Mouse (Mus musculus) limb, embryonic 14.5 days (tissue): Measurements from ENCODE around the gene A530016L24Rik. TPM values are rescaled to one million over a fixed set of nuclear protein-coding genes. Genes with fewer than 3 reads are reported as not detected.

Source experiments
- ATAC-seq: fragments of 200-750 bp; cut with Nextera tagmentation; 2 replicates; pipeline ENCODE4 v1.8.0; 2017; ENCODE audit warnings: low read depth, moderate number of reproducible peaks, moderate TSS enrichment; ENCODE audit not compliant: low FRiP score
- DNase-seq: peaks from one replicate; pipeline ENCODE4 v3.0.0-alpha.2; 2015; ENCODE audit warnings: low spot score
- H3K27ac ChIP-seq: fragments of 300-500 bp; sonication (generic); replicated peaks from 2 replicates; pipeline ENCODE4 v1.5.1; 2014; ENCODE audit warnings: low read depth, mild to moderate bottlenecking, low read length, moderate library complexity, mixed read lengths
- H3K27me3 ChIP-seq: fragments of 300-500 bp; sonication (generic); 2 replicates; pipeline ENCODE4 v1.6.1; 2014; ENCODE audit warnings: low read length, mixed read lengths; ENCODE audit not compliant: control insufficient read depth, insufficient read depth
- H3K36me3 ChIP-seq: fragments of 300-500 bp; sonication (generic); 2 replicates; pipeline ENCODE4 v1.6.1; 2014; ENCODE audit warnings: mild to moderate bottlenecking, low read length, moderate library complexity, mixed read lengths; ENCODE audit not compliant: control insufficient read depth, insufficient read depth
- H3K4me1 ChIP-seq: fragments of 300-500 bp; sonication (generic); 2 replicates; pipeline ENCODE4 v1.6.1; 2014; ENCODE audit warnings: antibody characterized with exemption, low read length, mixed read lengths; ENCODE audit not compliant: control insufficient read depth, insufficient read depth
- H3K4me2 ChIP-seq: fragments of 300-500 bp; sonication (generic); replicated peaks from 2 replicates; pipeline ENCODE4 v1.6.1; 2014; ENCODE audit warnings: low read depth, mild to moderate bottlenecking, low read length, moderate library complexity; ENCODE audit not compliant: severe bottlenecking
- H3K4me3 ChIP-seq: fragments of 300-500 bp; sonication (generic); replicated peaks from 2 replicates; pipeline ENCODE4 v1.5.1; 2014; ENCODE audit warnings: low read length
- H3K9ac ChIP-seq: fragments of 300-500 bp; sonication (generic); 2 replicates; pipeline ENCODE4 v1.6.1; 2014; ENCODE audit warnings: mild to moderate bottlenecking, low read depth, low read length, moderate library complexity; ENCODE audit not compliant: severe bottlenecking
- H3K9me3 ChIP-seq: fragments of 300-500 bp; sonication (generic); 2 replicates; pipeline ENCODE4 v1.6.1; 2016; ENCODE audit warnings: low read length; ENCODE audit not compliant: control insufficient read depth
- POLR2A ChIP-seq: fragments of 200-500 bp; IDR thresholded peaks from 2 replicates; pipeline ENCODE4 v1.8.0; 2012; ENCODE audit warnings: inconsistent platforms, mild to moderate bottlenecking, moderate library complexity, borderline replicate concordance; ENCODE audit not compliant: insufficient read depth, insufficient read length; ENCODE audit errors: extremely low read depth
- WGBS: fragments of 180-500 bp; shearing (Covaris S2); extraction: QIAGEN DNeasy Blood & Tissue Kit; methylation state at CpG from one replicate; pipeline ENCODE4 v1.1.7; 2014; 5-methylcytosine and 5-hydroxymethylcytosine counted together
- polyA plus RNA-seq, 2 experiments: library from polyadenylated mRNA; depleted of rRNA in 1 of 2; stranded (reverse) in 1 of 2; unstranded in 1 of 2; fragments of >200 nt; fragmentation: Nextera tagmentation in 1 of 2; extraction: Ambion mirVana in 1 of 2; gene quantifications; 2 replicates each; pipeline versions ENCODE4 v1.2.1 to v1.2.3; 2012 to 2014

Gene A530016L24Rik
- polyA plus RNA-seq, 2 experiments: 0.47 to 0.87 TPM

DNA sequence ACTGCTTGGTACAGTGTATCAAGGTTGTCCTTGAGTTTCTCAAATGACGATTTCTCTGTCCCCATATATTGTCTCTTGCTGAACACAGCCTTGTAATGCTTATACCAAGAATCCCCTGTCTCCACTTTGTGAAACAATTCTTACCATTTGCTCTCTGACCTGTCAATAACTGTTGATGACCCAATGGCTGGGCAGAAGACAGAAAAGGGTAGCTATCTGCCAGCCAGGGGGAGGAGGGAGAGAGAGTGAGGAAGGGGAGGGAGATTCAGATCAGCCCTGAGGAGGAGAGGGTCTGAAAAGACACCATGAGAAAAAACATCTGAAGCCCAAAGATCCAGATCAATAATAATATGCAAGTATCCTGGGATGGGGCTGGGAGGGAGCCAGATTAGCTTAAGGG, 37.9 kb upstream of the A530016L24Rik start:
- no peak for DNase-seq
- H3K4me1 ChIP-seq: 0 out of 2 replicates have a peak, but pooled peaks cover 2% of the 10 kb centered on the region
- no peaks in the 10 kb centered on the region for H3K36me3 ChIP-seq
- no peaks in the 10 kb centered on the region for H3K27me3 ChIP-seq
- TF ChIP-seq POLR2A: no peak
- no peak for ATAC-seq
- no peak overlapping the region for H3K4me2 ChIP-seq
- 78% methylated on average over 1 of the region's 1 CpGs for WGBS
- H3K4me3 ChIP-seq: no peak overlapping the region
- H3K27ac ChIP-seq: no peak overlapping the region
- H3K9ac ChIP-seq: no peak overlapping the region
- H3K9me3 ChIP-seq: peaks cover 6% of the 10 kb centered on the region

DNA sequence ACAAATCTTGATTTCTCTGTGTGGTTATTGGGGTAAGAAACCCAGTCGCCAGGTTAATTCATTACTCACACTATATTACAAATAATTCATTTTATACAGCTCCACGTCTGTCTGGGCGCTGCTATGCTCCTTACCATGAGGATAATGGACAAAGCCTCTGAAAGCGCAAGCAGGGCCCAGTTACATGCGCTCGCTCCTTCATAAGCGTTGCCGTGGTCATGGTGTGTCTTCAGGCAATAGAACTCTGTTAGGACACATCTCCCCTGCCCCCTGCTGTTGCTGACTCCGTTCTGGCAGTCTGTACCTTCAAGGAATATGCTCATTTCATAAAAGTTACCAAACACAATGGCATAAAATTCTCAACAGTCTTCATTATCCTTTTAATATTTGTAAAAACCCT, 37.4 kb upstream of the A530016L24Rik start:
- H3K4me1 ChIP-seq: 0 out of 2 replicates have a peak, but pooled peaks cover 2% of the 10 kb centered on the region
- WGBS: 75% methylated on average over 9 of the region's 9 CpGs
- H3K27me3 ChIP-seq: no peaks in the 10 kb centered on the region
- no peak overlapping the region for H3K4me3 ChIP-seq
- TF ChIP-seq POLR2A: no peak
- no peak for DNase-seq
- no peak overlapping the region for H3K27ac ChIP-seq
- ATAC-seq: no peak
- no peaks in the 10 kb centered on the region for H3K36me3 ChIP-seq
- H3K9me3 ChIP-seq: peaks cover 5% of the 10 kb centered on the region
- no peak overlapping the region for H3K4me2 ChIP-seq
- H3K9ac ChIP-seq: no peak overlapping the region

DNA sequence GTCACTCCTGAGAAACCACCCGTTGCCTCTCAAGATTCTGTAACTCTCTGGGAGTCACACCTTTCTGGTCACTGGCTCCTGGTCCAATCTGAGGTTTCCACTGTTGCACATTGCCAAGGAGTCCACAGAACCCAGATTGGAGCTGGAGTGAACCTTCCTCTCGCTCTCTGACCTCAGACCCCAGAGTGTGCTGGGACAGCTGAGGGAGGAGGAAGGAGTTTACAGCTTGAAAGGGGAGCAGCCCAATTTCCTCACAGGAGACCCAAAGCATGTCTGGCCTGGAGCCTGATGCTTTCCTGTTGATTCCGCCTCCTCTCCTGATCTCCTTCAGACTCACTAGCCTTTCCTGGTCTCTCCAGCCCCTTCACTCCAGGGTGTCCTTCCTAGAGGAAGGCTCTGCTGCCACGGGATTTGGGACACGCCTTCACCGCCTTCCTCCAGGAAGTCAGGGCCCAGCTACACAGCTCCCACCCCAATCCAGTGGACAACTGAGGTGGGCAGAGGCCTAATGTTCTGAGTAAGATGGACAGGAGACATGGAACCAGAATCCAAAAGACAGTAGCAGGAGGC, 33.0 kb upstream of the A530016L24Rik start:
- no peak for TF ChIP-seq POLR2A
- no peak overlapping the region for H3K4me3 ChIP-seq
- DNase-seq (no peak), ATAC-seq (no peak)
- WGBS: 66% methylated on average over 6 of the region's 6 CpGs
- H3K27ac ChIP-seq: no peak overlapping the region
- H3K4me1 ChIP-seq: no peaks in the 10 kb centered on the region
- H3K9me3 ChIP-seq: no peaks in the 10 kb centered on the region
- H3K9ac ChIP-seq: no peak overlapping the region
- H3K27me3 ChIP-seq: no peaks in the 10 kb centered on the region
- H3K36me3 ChIP-seq: no peaks in the 10 kb centered on the region
- no peak overlapping the region for H3K4me2 ChIP-seq

DNA sequence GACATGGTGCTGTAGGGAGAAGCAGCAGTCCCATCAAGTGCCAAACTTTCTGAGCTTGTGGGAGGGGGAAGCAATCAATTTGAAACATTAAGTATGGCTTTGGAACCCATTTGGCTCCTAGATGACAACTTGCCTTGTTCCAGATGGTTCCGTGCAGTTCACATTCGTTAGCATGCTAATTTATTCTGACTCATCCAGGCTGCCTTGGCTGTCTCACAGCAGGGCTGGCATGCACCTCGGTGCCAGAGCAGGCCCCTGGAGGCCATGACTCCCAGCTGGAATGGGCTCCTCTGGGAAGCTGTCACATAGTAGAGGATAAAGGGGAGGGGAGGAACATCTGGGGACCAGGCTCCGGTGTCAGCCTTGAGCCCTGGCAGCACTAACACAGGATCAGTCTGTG, 31.4 kb upstream of the A530016L24Rik start:
- 25% methylated on average over 4 of the region's 4 CpGs for WGBS
- no peak for TF ChIP-seq POLR2A
- H3K4me1 ChIP-seq: no peaks in the 10 kb centered on the region
- H3K9me3 ChIP-seq: no peaks in the 10 kb centered on the region
- no peak overlapping the region for H3K27ac ChIP-seq
- no peaks in the 10 kb centered on the region for H3K36me3 ChIP-seq
- no peak overlapping the region for H3K4me3 ChIP-seq
- DNase-seq: no peak
- H3K9ac ChIP-seq: no peak overlapping the region
- H3K4me2 ChIP-seq: no peak overlapping the region
- no peaks in the 10 kb centered on the region for H3K27me3 ChIP-seq
- ATAC-seq: no peak

DNA sequence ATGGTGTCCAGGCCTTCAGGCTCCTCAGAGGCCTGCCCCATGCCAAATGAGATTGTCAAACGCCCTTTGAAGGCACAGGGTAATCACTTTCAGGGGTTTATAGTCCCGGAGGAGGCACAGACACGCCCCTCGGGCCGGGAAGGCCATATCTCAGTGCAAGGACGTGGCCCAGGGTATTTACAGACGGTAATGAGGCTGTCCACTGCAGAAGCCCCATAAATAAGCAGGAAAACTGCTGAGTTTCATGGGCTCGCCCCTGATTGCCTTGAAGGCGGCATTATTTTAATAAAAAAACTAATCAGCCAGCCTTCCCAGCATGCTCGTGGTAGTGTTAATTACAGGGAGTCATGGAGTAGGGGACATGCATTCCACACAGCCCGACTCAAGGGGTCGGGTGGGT, 26.8 kb upstream of the A530016L24Rik start:
- Histone ChIP-seq H3K27ac (no peak overlapping the region), H3K4me3 (no peak overlapping the region), H3K9ac (no peak overlapping the region), H3K4me1 (peaks cover 5% of the 10 kb centered on the region; the same call in 1 of the 2 replicates), H3K9me3 (no peaks in the 10 kb centered on the region), H3K36me3 (no peaks in the 10 kb centered on the region), H3K4me2 (no peak overlapping the region), H3K27me3 (no peaks in the 10 kb centered on the region)
- no peak for TF ChIP-seq POLR2A
- WGBS: 18% methylated on average over 12 of the region's 12 CpGs
- ATAC-seq (no peak), DNase-seq (no peak)

DNA sequence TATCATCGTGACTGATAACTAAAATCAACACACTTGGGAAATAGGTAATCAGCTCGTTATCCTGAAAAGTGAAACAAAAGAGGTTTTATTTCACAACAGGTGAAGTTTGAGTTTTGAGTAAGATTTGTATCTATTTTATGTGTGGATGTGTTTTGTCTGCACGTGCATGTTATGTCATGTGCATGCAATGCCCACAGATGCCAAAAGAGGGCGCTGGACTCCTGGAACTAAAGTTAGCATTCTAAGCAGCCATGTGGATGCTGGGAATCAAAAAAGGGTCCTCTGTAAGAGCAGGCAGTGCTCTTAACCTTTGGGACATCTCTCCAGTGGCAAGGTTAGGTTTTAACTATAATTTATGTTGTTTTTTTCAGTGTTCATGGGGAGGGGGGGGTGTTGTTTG, 26.0 kb upstream of the A530016L24Rik start:
- WGBS: 76% methylated on average over 4 of the region's 4 CpGs
- DNase-seq (no peak), ATAC-seq (no peak)
- H3K27me3 ChIP-seq: no peaks in the 10 kb centered on the region
- no peak overlapping the region for H3K4me3 ChIP-seq
- no peak overlapping the region for H3K4me2 ChIP-seq
- no peaks in the 10 kb centered on the region for H3K9me3 ChIP-seq
- H3K36me3 ChIP-seq: no peaks in the 10 kb centered on the region
- peaks cover 5% of the 10 kb centered on the region; the same call in 1 of the 2 replicates for H3K4me1 ChIP-seq
- no peak for TF ChIP-seq POLR2A
- no peak overlapping the region for H3K27ac ChIP-seq
- no peak overlapping the region for H3K9ac ChIP-seq
